Mouse (Mus musculus) forebrain, embryonic 11.5 days (tissue): ENCODE measurements around the gene BC035947. TPM values are rescaled to one million over a fixed set of nuclear protein-coding genes. Genes with fewer than 3 reads are reported as not detected.

Experiments
- polyA plus RNA-seq: library from polyadenylated mRNA; unstranded; fragments of >200 nt; fragmentation: Nextera tagmentation; extraction: Ambion mirVana; gene quantifications from 2 replicates; pipeline ENCODE4 v1.2.1, GENCODE M21; 2014

BC035947 gene
- polyA plus RNA-seq, 1 experiment from 2014 or later = 0.65 TPM

Other genes starting within 250 kb of the BC035947 start
- 1.5 and 3.2 TPM in 2 replicates for gene Sgpp2, start 201.8 kb downstream of the BC035947 start, polyA plus RNA-seq
- 146 and 147 TPM in 2 replicates for gene Farsb, start 23.3 kb downstream of the BC035947 start, polyA plus RNA-seq
- gene Mogat1, start 1.2 kb downstream of the BC035947 start, polyA plus RNA-seq = not detected in 2 replicates
- 99.5 and 102 TPM in 2 replicates for gene Acsl3, start 145.7 kb upstream of the BC035947 start, polyA plus RNA-seq
- 5.9 and 6.4 TPM in 2 replicates for gene Utp14b, start 145.9 kb upstream of the BC035947 start, polyA plus RNA-seq